Mouse (Mus musculus) CD4-positive, CD25-positive, alpha-beta regulatory T cell (primary cell): Measurements from ENCODE around the gene 1700003H04Rik. TPM values are rescaled to one million over a fixed set of nuclear protein-coding genes. Genes with fewer than 3 reads are reported as not detected.

Experiments
- polyA plus RNA-seq: library from polyadenylated mRNA; unstranded; fragments of 100-300 nt; shearing (Covaris generic); gene quantifications from one replicate; pipeline ENCODE4 v1.2.1, GENCODE M21; 2017

The 1700003H04Rik gene
- polyA plus RNA-seq: not detected

DNA sequence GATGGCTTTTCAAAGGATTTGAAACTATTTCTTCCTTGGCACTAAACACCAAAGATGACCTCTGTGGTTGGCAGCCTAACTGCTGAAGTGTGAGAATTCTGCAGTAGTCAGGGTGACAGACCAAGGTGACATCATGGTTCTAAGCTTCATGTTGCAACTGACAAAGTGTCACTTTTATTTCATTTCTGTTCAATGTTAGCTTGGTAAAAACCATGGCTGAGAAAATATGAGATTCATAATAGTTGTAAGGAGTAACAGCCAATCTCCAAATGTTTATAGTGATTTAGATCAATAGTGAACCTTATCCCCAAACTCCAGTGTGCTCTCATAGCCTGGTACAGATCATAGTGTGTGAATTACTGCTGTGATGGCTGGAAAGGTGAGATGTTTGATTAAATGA is at the start of gene 1700003H04Rik:
TSS of gene 1700003H04Rik (minus strand) at position 101 of the 400 bp plus-strand sequence.

Other genes starting within 250 kb of the 1700003H04Rik start
- gene 1700006A11Rik, start 155.1 kb downstream of the 1700003H04Rik start, polyA plus RNA-seq: not detected